Mouse (Mus musculus) heart, postnatal 0 days (tissue): ENCODE measurements around the gene Cyb561d1.

Experiments used
- CTCF ChIP-seq: IDR thresholded peaks from 2 replicates; pipeline ENCODE4 v1.5.1; 2016; ENCODE audit warnings: antibody characterized with exemption, control low read depth, low read depth
- EP300 ChIP-seq: IDR thresholded peaks from 2 replicates; pipeline ENCODE4 v1.6.1; 2016; ENCODE audit warnings: antibody characterized with exemption, low read depth

GRCm38 (mm10) chr3:108212406-108212805, 11.4 kb upstream of the Cyb561d1 start:
- TF ChIP-seq EP300 (no peak), CTCF (no peak)
